Comparison of ENCODE assay signal across 17 mouse cellular contexts in the genomic region with DNA sequence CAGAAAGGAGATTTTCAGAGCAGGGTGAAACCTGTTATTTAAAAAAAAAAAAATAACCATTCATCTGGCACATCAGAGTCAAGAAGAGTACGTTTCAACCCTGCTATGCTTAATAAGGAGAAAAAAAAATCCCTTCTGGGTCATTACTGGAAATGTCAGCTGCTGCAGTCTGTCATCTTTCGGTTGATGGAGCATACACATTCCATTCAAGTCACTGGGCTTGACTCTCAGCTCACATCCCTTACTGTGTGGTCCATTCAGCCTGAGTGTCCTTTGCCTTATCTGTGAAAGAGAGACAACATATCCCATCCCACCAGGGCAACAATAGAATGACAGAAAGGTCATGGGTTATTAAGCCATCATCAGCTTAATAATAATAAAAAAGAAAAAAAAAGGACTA.
"Had no signal": no experiment of that assay in that cellular context is flagged by ENCODE, and none has a peak within 500 bp of the region (broad histone marks: within the 10 kb centered on the region; RNA-seq: fewer than 3 reads in every experiment).

No protein-coding gene starts in this region.

- H3K4me2 ChIP-seq: kidney, embryonic 15.5 days; liver, embryonic 13.5 days; lung, embryonic 15.5 days; midbrain, embryonic 12.5 days had no signal

- H3K9me3 ChIP-seq: kidney, embryonic 15.5 days; liver, embryonic 13.5 days; lung, embryonic 15.5 days; midbrain, embryonic 12.5 days had no signal

- H3K9ac ChIP-seq: kidney, embryonic 15.5 days; liver, embryonic 13.5 days; liver, postnatal 0 days; lung, embryonic 15.5 days; midbrain, embryonic 12.5 days had no signal

- ATAC-seq: intestine, embryonic 16.5 days; liver, postnatal 0 days had no signal

- H3K36me3 ChIP-seq: kidney, embryonic 15.5 days; liver, embryonic 13.5 days; lung, embryonic 15.5 days; midbrain, embryonic 12.5 days had no signal

- H3K27me3 ChIP-seq: kidney, embryonic 15.5 days; liver, embryonic 13.5 days; lung, embryonic 15.5 days; megakaryocyte, embryonic 14.5 days; midbrain, embryonic 12.5 days had no signal

- H3K4me1 ChIP-seq: kidney, embryonic 15.5 days; liver, embryonic 13.5 days; lung, embryonic 15.5 days; megakaryocyte, embryonic 14.5 days; midbrain, embryonic 12.5 days had no signal

- DNase-seq: kidney, adult 2 months; kidney, postnatal 25 days; layer of hippocampus, adult 9-11 months; layer of hippocampus, postnatal 36 days; left cerebral cortex, postnatal 4 days; liver; liver, embryonic 13.5 days; liver, postnatal 0 days; lung, postnatal 14 days; right cerebral cortex, postnatal 14 days; thymus, postnatal 36 days had no signal

- H3K27ac ChIP-seq: kidney, embryonic 15.5 days; liver, embryonic 13.5 days; lung, embryonic 15.5 days; macrophage; midbrain, embryonic 12.5 days had no signal

- H3K4me3 ChIP-seq: kidney, embryonic 15.5 days; liver, embryonic 13.5 days; lung, embryonic 15.5 days; megakaryocyte, embryonic 14.5 days; midbrain, embryonic 12.5 days had no signal
